Mouse (Mus musculus) G1E-ER4 (cell line): ENCODE results near the gene Gspt2. TPM values are rescaled to one million over a fixed set of nuclear protein-coding genes. Genes with fewer than 3 reads are reported as not detected.

Experiments
- GATA1 ChIP-seq: IDR thresholded peaks from one replicate; pipeline ENCODE4 v1.8.0; 2012; ENCODE audit warnings: low read length, inconsistent platforms
- polyA plus RNA-seq: library from polyadenylated mRNA; stranded (reverse); fragments of >175 nt; gene quantifications from 2 replicates; pipeline ENCODE4 v1.2.3, GENCODE M21; 2012

The Gspt2 gene
- not detected in 2 replicates for polyA plus RNA-seq

- no peak for TF ChIP-seq GATA1
Observed at GRCm38 (mm10) chrX:94635961-94636563, at the start of gene Gspt2. Gspt2 (plus strand) TSS chrX:94636069.

GRCm38 (mm10) chrX:94624835-94625803, 10.8 kb upstream of the Gspt2 start:
- no peak for TF ChIP-seq GATA1

GRCm38 (mm10) chrX:94636911-94637310, 1.0 kb downstream of the Gspt2 start:
- TF ChIP-seq GATA1 = no peak

GRCm38 (mm10) chrX:94648541-94648940, 12.7 kb downstream of the Gspt2 start:
- no peak for TF ChIP-seq GATA1

GRCm38 (mm10) chrX:94657734-94658133, 21.9 kb downstream of the Gspt2 start:
- no peak for TF ChIP-seq GATA1

GRCm38 (mm10) chrX:94670814-94671213, 34.9 kb downstream of the Gspt2 start:
- TF ChIP-seq GATA1 = no peak

- TF ChIP-seq GATA1 = no peak
Observed at GRCm38 (mm10) chrX:94674977-94675376, 39.1 kb downstream of the Gspt2 start.

Other genes starting within 250 kb of the Gspt2 start
- gene Maged1, start 93.9 kb upstream of the Gspt2 start, polyA plus RNA-seq = 24.3 and 27.5 TPM in 2 replicates
- 0.80 and 1.0 TPM in 2 replicates for gene Zxdb, start 88.5 kb downstream of the Gspt2 start, polyA plus RNA-seq